Mouse (Mus musculus) hindbrain, embryonic 16.5 days (tissue): Measurements from ENCODE around the gene Sac3d1. TPM values are rescaled to one million over a fixed set of nuclear protein-coding genes. Genes with fewer than 3 reads are reported as not detected.

Experiments
- ATAC-seq: fragments of 200-750 bp; cut with Nextera tagmentation; 2 replicates; pipeline ENCODE4 v1.8.0; 2017; ENCODE audit warnings: moderate TSS enrichment, moderate library complexity
- H3K27ac ChIP-seq: fragments of 300-500 bp; sonication (generic); 2 replicates; pipeline ENCODE4 v1.5.1; 2014; ENCODE audit warnings: low read depth, mild to moderate bottlenecking, control low read depth, low read length, moderate library complexity
- H3K27me3 ChIP-seq: fragments of 300-500 bp; sonication (generic); replicated peaks from 2 replicates; pipeline ENCODE4 v1.6.1; 2014; ENCODE audit warnings: low read length; ENCODE audit not compliant: control insufficient read depth, insufficient read depth
- H3K36me3 ChIP-seq: fragments of 300-500 bp; sonication (generic); 2 replicates; pipeline ENCODE4 v1.6.1; 2014; ENCODE audit warnings: mild to moderate bottlenecking, low read length, moderate library complexity, mixed read lengths; ENCODE audit not compliant: control insufficient read depth, insufficient read depth
- H3K4me1 ChIP-seq: fragments of 300-500 bp; sonication (generic); 2 replicates; pipeline ENCODE4 v1.6.1; 2014; ENCODE audit warnings: low read depth, low read length; ENCODE audit not compliant: control insufficient read depth, insufficient read depth
- H3K4me2 ChIP-seq: fragments of 300-500 bp; sonication (generic); 2 replicates; pipeline ENCODE4 v1.6.1; 2014; ENCODE audit warnings: mild to moderate bottlenecking, low read length, control low read depth, moderate library complexity
- H3K4me3 ChIP-seq: fragments of 300-500 bp; sonication (generic); 2 replicates; pipeline ENCODE4 v1.5.1; 2014; ENCODE audit warnings: mild to moderate bottlenecking, low read length, control low read depth, moderate library complexity
- H3K9ac ChIP-seq: fragments of 300-500 bp; sonication (generic); 2 replicates; pipeline ENCODE4 v1.6.1; 2014; ENCODE audit warnings: low read depth, mild to moderate bottlenecking, control low read depth, low read length, moderate library complexity
- H3K9me3 ChIP-seq: fragments of 300-500 bp; sonication (generic); 2 replicates; pipeline ENCODE4 v1.6.1; 2014; ENCODE audit warnings: mild to moderate bottlenecking, low read length, moderate library complexity; ENCODE audit not compliant: control insufficient read depth
- WGBS: fragments of 180-500 bp; shearing (Covaris S2); extraction: QIAGEN DNeasy Blood & Tissue Kit; methylation state at CpG from one replicate; pipeline ENCODE4 v1.1.7; 2014; 5-methylcytosine and 5-hydroxymethylcytosine counted together
- polyA plus RNA-seq: library from polyadenylated mRNA; unstranded; fragments of >200 nt; fragmentation: Nextera tagmentation; extraction: Ambion mirVana; gene quantifications from 2 replicates; pipeline ENCODE4 v1.2.1, GENCODE M21; 2015

Gene Sac3d1
- polyA plus RNA-seq: 48.5 and 53.9 TPM in 2 replicates

DNA sequence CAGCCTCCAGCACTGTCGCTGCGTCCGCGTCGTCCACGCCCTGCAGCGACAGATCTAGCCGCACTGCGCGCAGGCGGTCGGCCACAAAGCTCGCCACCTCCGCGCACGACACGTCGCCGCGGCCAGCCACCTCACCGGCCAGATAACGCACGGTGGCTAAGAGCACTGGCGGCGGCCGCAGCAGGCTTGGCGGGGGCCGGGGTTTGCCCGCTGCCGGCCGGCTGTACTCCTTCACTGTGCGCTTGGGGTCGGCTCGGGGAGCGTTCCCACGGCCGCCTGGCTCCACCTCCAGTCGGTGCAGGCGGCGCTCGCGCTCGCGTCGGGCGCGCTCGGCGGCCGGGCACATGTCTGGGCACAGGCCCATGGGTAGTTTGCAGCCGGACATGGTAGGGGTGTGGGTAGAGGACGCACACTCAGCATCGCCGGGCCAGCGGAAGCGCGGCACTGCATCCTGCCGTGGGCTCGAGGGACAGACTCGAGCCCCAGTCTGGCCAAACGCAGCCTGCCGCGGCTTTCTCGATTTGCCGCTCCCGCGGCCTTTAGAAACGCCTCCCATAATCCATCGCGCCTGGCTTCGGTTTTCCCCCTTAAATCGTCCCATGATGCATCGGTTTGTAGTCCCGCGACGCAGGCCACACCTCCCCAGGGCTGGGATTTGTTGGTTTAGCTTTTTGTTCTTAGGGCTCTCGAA, at the start of gene Sac3d1:
Sac3d1 (minus strand) TSS at position 665 of the 691 bp plus-strand sequence.
- WGBS: under 1% methylated on average over 55 of the region's 77 CpGs
- peak; percentile 90 for ATAC-seq
- peak within 1 kb of the TSS; percentile 94 for H3K27ac ChIP-seq

GRCm38 (mm10) chr19:6166750-6167149, 48.3 kb upstream of the Sac3d1 start:
- Histone ChIP-seq H3K4me1 (no peaks in the 10 kb centered on the region), H3K4me3 (no peak overlapping the region), H3K36me3 (no peaks in the 10 kb centered on the region), H3K4me2 (no peak overlapping the region), H3K9me3 (no peaks in the 10 kb centered on the region; the same call in 1 of the 2 replicates), H3K27ac (no peak overlapping the region), H3K9ac (no peak overlapping the region), H3K27me3 (no peaks in the 10 kb centered on the region; the same call in 1 of the 2 replicates)
- WGBS: 77% methylated on average over 4 of the region's 4 CpGs
- no peak for ATAC-seq

More for the DNA sequence above, at the start of gene Sac3d1:
- H3K4me1 ChIP-seq: peaks cover 15% of the 10 kb centered on the region
- peak within 1 kb of the TSS; percentile 90 for H3K4me2 ChIP-seq
- peak within 1 kb of the TSS; percentile 89 for H3K4me3 ChIP-seq
- no peaks in the 10 kb centered on the region for H3K27me3 ChIP-seq
- H3K36me3 ChIP-seq: peaks cover 23% of the 10 kb centered on the region
- H3K9me3 ChIP-seq: no peaks in the 10 kb centered on the region
- peak within 1 kb of the TSS; percentile 90 for H3K9ac ChIP-seq

- no peak overlapping the region for H3K9ac ChIP-seq
- H3K27ac ChIP-seq: no peak overlapping the region
- WGBS: 72% methylated on average over 10 of the region's 10 CpGs
- no peaks in the 10 kb centered on the region for H3K9me3 ChIP-seq
- H3K4me1 ChIP-seq: no peaks in the 10 kb centered on the region
- H3K4me2 ChIP-seq: no peak overlapping the region
- H3K36me3 ChIP-seq: no peaks in the 10 kb centered on the region
- no peak overlapping the region for H3K4me3 ChIP-seq
- no peaks in the 10 kb centered on the region for H3K27me3 ChIP-seq
- ATAC-seq: no peak
These were observed 45.6 kb upstream of the Sac3d1 start for GRCm38 (mm10) chr19:6163872-6164547.

GRCm38 (mm10) chr19:6157220-6157619, 38.8 kb upstream of the Sac3d1 start:
- no peak overlapping the region for H3K9ac ChIP-seq
- no peaks in the 10 kb centered on the region for H3K27me3 ChIP-seq
- ATAC-seq: no peak
- no peaks in the 10 kb centered on the region for H3K36me3 ChIP-seq
- WGBS: 77% methylated on average over 6 of the region's 6 CpGs
- no peaks in the 10 kb centered on the region for H3K4me1 ChIP-seq
- H3K4me2 ChIP-seq: no peak overlapping the region
- H3K4me3 ChIP-seq: no peak overlapping the region
- no peaks in the 10 kb centered on the region for H3K9me3 ChIP-seq
- H3K27ac ChIP-seq: no peak overlapping the region

- Histone ChIP-seq H3K27ac (no peak overlapping the region), H3K4me1 (no peaks in the 10 kb centered on the region), H3K9ac (no peak overlapping the region), H3K4me3 (no peak overlapping the region), H3K4me2 (no peak overlapping the region), H3K27me3 (no peaks in the 10 kb centered on the region), H3K9me3 (no peaks in the 10 kb centered on the region), H3K36me3 (no peaks in the 10 kb centered on the region)
- ATAC-seq: no peak
- 56% methylated on average over 8 of the region's 8 CpGs for WGBS
These were observed 37.9 kb upstream of the Sac3d1 start for GRCm38 (mm10) chr19:6156372-6156771.

DNA sequence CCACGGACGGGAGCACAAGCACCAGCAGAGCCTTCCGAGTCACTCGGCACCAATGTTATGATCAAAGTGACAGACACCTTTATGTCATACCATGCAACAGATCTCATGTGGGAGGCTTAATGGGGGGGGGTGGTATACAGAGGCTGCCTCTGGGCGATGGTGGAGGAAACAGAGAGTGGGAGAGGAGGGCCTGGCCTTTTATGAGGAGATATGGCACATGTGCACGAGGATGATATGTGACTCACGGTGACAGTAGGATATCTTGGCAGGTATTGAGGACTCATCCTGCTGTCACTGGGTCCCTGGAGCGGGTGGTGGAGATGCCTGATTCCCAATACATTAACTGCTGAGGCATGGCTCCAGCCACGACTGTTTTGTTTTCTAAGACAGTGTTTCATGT, 36.7 kb upstream of the Sac3d1 start:
- Histone ChIP-seq H3K9ac (no peak overlapping the region), H3K27me3 (no peaks in the 10 kb centered on the region), H3K36me3 (no peaks in the 10 kb centered on the region), H3K4me3 (no peak overlapping the region), H3K4me1 (no peaks in the 10 kb centered on the region), H3K27ac (no peak overlapping the region), H3K4me2 (no peak overlapping the region), H3K9me3 (no peaks in the 10 kb centered on the region)
- no peak for ATAC-seq
- 77% methylated on average over 9 of the region's 9 CpGs for WGBS

DNA sequence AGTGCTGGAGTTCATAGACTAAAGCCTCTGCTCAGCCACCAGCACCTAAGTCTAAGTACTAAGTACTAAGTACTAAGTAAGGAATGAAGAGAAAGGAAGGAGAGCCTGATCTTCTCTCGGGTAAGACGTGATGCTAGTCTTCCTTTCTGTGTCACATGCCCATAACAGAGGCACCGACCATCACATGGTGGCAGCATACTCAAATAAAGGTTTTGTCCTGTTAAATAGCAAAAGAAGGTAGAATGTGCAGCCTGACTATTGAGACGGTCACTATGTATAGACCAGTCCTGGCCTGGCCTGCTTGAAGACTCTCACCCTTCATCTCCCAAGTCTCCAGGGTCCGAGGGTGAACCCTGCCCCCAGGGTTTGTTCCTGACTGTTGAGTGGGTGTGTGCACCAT, 26.4 kb upstream of the Sac3d1 start:
- Histone ChIP-seq H3K9ac (no peak overlapping the region), H3K4me1 (peaks cover 6% of the 10 kb centered on the region), H3K36me3 (no peaks in the 10 kb centered on the region), H3K9me3 (no peaks in the 10 kb centered on the region), H3K4me2 (no peak overlapping the region), H3K4me3 (no peak overlapping the region), H3K27me3 (no peaks in the 10 kb centered on the region), H3K27ac (no peak overlapping the region)
- no peak for ATAC-seq
- WGBS: 80% methylated on average over 5 of the region's 5 CpGs

- peak within 1 kb of the TSS; percentile 94 for H3K27ac ChIP-seq
- no peaks in the 10 kb centered on the region for H3K9me3 ChIP-seq
- no peaks in the 10 kb centered on the region for H3K36me3 ChIP-seq
- no peaks in the 10 kb centered on the region for H3K27me3 ChIP-seq
- 0% methylated on average over 15 of the region's 15 CpGs for WGBS
- H3K9ac ChIP-seq: peak within 1 kb of the TSS; percentile 71
- H3K4me2 ChIP-seq: peak within 1 kb of the TSS; percentile 69
- ATAC-seq: peak; percentile 80
- peak within 1 kb of the TSS; percentile 53 for H3K4me3 ChIP-seq
- peaks cover 11% of the 10 kb centered on the region for H3K4me1 ChIP-seq
These were observed 22.9 kb upstream of the Sac3d1 start, which contains the start of gene Arl2 for GRCm38 (mm10) chr19:6141394-6141749. TSS of gene Arl2 (minus strand) at chr19:6141548.

DNA sequence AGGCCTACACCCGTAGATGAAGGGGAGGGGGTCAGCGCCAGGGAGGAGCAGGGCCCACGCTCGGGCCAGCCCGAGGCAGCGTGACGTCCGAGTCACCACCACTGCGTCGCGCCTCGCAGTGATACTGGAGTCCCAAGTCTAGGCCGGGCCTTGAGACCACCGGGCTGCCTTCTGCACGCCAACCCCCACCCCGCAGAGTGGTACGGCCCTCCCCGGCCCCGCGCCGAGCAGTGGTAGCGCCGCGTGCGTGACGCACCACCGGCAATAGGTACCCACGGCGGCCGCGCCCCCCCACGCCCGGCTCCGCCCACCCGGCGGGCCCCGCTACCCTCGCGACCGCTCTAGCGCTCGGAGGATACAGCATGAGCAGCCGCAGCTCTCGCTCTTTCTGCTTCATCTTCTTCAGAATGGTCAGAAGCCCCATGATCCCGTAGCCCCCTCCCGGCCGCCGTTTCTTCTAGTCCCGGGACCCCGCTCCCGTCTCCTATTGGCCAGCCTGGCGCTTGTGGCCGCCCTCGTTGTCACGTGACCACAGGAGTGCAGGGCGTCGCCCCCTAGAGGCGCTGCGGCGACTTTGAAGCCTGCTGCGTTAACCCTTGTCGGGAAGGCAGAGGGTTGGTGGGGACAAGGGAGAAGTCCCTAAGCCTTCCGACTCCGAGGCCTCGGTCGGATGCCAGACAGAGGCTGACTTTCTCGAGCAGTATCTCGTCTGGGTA, 22.4 kb upstream of the Sac3d1 start, which contains the start of gene Batf2:
Batf2 (plus strand) TSS at position 306 of the 716 bp plus-strand sequence.
- peak; percentile 94 for ATAC-seq
- H3K27ac ChIP-seq: peak within 1 kb of the TSS; percentile 94
- under 1% methylated on average over 55 of the region's 68 CpGs for WGBS

More for the DNA sequence above, 22.4 kb upstream of the Sac3d1 start, which contains the start of gene Batf2:
- peaks cover 11% of the 10 kb centered on the region for H3K4me1 ChIP-seq
- H3K27me3 ChIP-seq: no peaks in the 10 kb centered on the region
- peak within 1 kb of the TSS; percentile 71 for H3K9ac ChIP-seq
- H3K9me3 ChIP-seq: no peaks in the 10 kb centered on the region
- H3K36me3 ChIP-seq: peaks cover 2% of the 10 kb centered on the region; the same call in 1 of the 2 replicates
- peak within 1 kb of the TSS; percentile 69 for H3K4me2 ChIP-seq
- peak within 1 kb of the TSS; percentile 53 for H3K4me3 ChIP-seq
